Mouse (Mus musculus) stomach, embryonic 15.5 days (tissue): ENCODE measurements around the gene Alpk3. TPM values are rescaled to one million over a fixed set of nuclear protein-coding genes. Genes with fewer than 3 reads are reported as not detected.

Experiments
- polyA plus RNA-seq: library from polyadenylated mRNA; unstranded; fragments of >200 nt; fragmentation: Nextera tagmentation; extraction: Ambion mirVana; gene quantifications from 2 replicates; pipeline ENCODE4 v1.2.1, GENCODE M21; 2015

The Alpk3 gene
- polyA plus RNA-seq, 1 experiment from 2014 or later = 0.64 TPM

Other genes with a start within 250 kb of the Alpk3 start
- 84.2 TPM in 2 replicates for gene Iqgap1, start 231.6 kb upstream of the Alpk3 start, polyA plus RNA-seq
- 1.6 and 2.1 TPM in 2 replicates for gene Zscan2, start 196.7 kb upstream of the Alpk3 start, polyA plus RNA-seq
- gene Wdr73, start 156.3 kb upstream of the Alpk3 start, polyA plus RNA-seq = 33.2 and 33.7 TPM in 2 replicates
- 5.1 TPM in 2 replicates for gene Nmb, start 152.5 kb upstream of the Alpk3 start, polyA plus RNA-seq
- gene Sec11a, start 109.8 kb upstream of the Alpk3 start, polyA plus RNA-seq = 256 and 258 TPM in 2 replicates
- gene Zfp592, start 63.9 kb upstream of the Alpk3 start, polyA plus RNA-seq = 9.9 and 13.9 TPM in 2 replicates
- 0.71 and 1.5 TPM in 2 replicates for gene Slc28a1, start 57.2 kb downstream of the Alpk3 start, polyA plus RNA-seq
- gene Pde8a, start 156.0 kb downstream of the Alpk3 start, polyA plus RNA-seq = 4.0 and 4.7 TPM in 2 replicates